Mouse (Mus musculus) spleen, adult 18-20 months (tissue): ENCODE data around the gene Ccdc61.

Experiments
- DNase-seq, 2 experiments: peaks; one replicate each; pipeline ENCODE4 v3.0.0; 2022; ENCODE audit warnings: mixed read lengths in 2 of 2

Gene Ccdc61

GRCm38 (mm10) chr7:18844811-18845210, 65.4 kb downstream of the Ccdc61 start:
- no peak for DNase-seq

- no peak for DNase-seq
Measured at GRCm38 (mm10) chr7:18841174-18841567, 69.0 kb downstream of the Ccdc61 start.
